Mouse (Mus musculus) neural tube, embryonic 15.5 days (tissue): ENCODE measurements around the gene Ndufaf7. TPM values are rescaled to one million over a fixed set of nuclear protein-coding genes. Genes with fewer than 3 reads are reported as not detected.

ENCODE experiments used
- polyA plus RNA-seq: library from polyadenylated mRNA; unstranded; fragments of >200 nt; fragmentation: Nextera tagmentation; extraction: Ambion mirVana; gene quantifications from 2 replicates; pipeline ENCODE4 v1.2.1, GENCODE M21; 2015

The Ndufaf7 gene
- polyA plus RNA-seq, 1 experiment from 2014 or later = 67.0 TPM

Other genes with a start within 250 kb of the Ndufaf7 start
- gene Strn, start 199.9 kb upstream of the Ndufaf7 start, polyA plus RNA-seq = 4.6 and 4.8 TPM in 2 replicates
- 17.5 and 17.7 TPM in 2 replicates for gene Heatr5b, start 101.8 kb upstream of the Ndufaf7 start, polyA plus RNA-seq
- 61.3 and 67.3 TPM in 2 replicates for gene Gpatch11, start 101.6 kb upstream of the Ndufaf7 start, polyA plus RNA-seq
- gene Eif2ak2, start 54.6 kb upstream of the Ndufaf7 start, polyA plus RNA-seq = 3.6 and 6.0 TPM in 2 replicates
- 0.13 TPM in 1 of 2 replicates, not detected in the other for gene Sult6b1, start 30.1 kb upstream of the Ndufaf7 start, polyA plus RNA-seq
- gene Cebpzos, start 20.6 kb upstream of the Ndufaf7 start, polyA plus RNA-seq = 113 and 125 TPM in 2 replicates
- gene Cebpz, start 70 bp upstream of the Ndufaf7 start, polyA plus RNA-seq = 38.7 and 46.5 TPM in 2 replicates
- gene Prkd3, start 83.7 kb downstream of the Ndufaf7 start, polyA plus RNA-seq = 9.4 and 14.5 TPM in 2 replicates
- gene Qpct, start 114.8 kb downstream of the Ndufaf7 start, polyA plus RNA-seq = 24.3 and 24.5 TPM in 2 replicates